8 mouse cellular contexts compared by ENCODE assay signal in the genomic region with DNA sequence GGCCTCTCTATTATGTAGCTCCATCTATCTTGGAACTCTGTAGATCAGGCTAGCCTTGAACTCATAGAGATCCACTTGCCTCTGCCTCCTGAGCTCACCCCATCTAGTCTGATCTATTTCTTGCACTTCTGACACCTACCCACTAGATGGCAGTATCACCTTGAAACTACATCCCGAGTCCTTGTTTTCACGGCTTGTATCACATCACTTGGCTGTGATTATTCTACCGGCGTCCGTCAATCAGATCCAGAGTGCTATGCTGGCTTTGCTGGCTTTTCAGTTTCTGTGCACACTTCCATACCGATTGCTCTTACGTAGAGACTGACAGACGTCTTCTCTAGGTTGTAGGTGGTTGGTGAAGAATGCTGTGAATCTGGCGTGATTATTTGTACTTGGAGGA. TPM values are rescaled to one million over a fixed set of nuclear protein-coding genes. Genes with fewer than 3 reads are reported as not detected.
DNase-seq lines count a peak whose midpoint lies in the region; ATAC-seq lines count a peak whose summit lies in the region.

No protein-coding gene starts in this region.

- WGBS in forebrain, embryonic 16.5 days, result 59% methylated on average over 9 of the region's 9 CpGs

- peak; percentile 19 to 83 for DNase-seq in adrenal gland, adult (ENCODE audit: inconsistent age in 2 of 2, low spot score in 1 of 2)
- DNase-seq in adrenal gland, postnatal 25 days, result no peak
- peak; percentile 66 for DNase-seq in layer of hippocampus, adult 11-12 months (ENCODE audit: low spot score)
- DNase-seq in layer of hippocampus, postnatal 25 days (ENCODE audit: extremely low spot score in 1 of 2, low spot score in 1 of 2), result no peak
- peak; percentile 56 for DNase-seq in WW6 (ENCODE audit: low read depth, low spot score)
- peak; percentile 50 for DNase-seq in lung, postnatal 25 days (ENCODE audit: low spot score)
- DNase-seq in gastrocnemius, postnatal 36 days, result no peak

- H3K9ac ChIP-seq in forebrain, embryonic 16.5 days (replicated peaks; ENCODE audit: low read depth, low read length), result no peak overlapping the region

- H3K4me2 ChIP-seq in forebrain, embryonic 16.5 days (ENCODE audit: low read length), result no peak overlapping the region

- H3K27me3 ChIP-seq in forebrain, embryonic 16.5 days (replicated peaks; ENCODE audit: control insufficient read depth, insufficient read depth, low read length), result no peaks in the 10 kb centered on the region

- no peak overlapping the region for H3K27ac ChIP-seq in forebrain, embryonic 16.5 days (ENCODE audit: low read length)

- ATAC-seq in forebrain, embryonic 16.5 days, result peak; percentile 60; the same call in 1 of the 2 replicates

- intact Hi-C loops in gastrocnemius, postnatal 36 days (cut with DNase I), result loop anchor here (10.0 kb wide), 1 partner anchor 208 kb away; no protein-coding TSS in a partner anchor

- H3K36me3 ChIP-seq in forebrain, embryonic 16.5 days (ENCODE audit: control insufficient read depth, insufficient read depth), result no peaks in the 10 kb centered on the region

- peaks cover 13% of the 10 kb centered on the region for H3K4me1 ChIP-seq in forebrain, embryonic 16.5 days (replicated peaks; ENCODE audit: control insufficient read depth, insufficient read depth, low read length)

- H3K9me3 ChIP-seq in forebrain, embryonic 16.5 days (ENCODE audit: control insufficient read depth, low read length), result no peaks in the 10 kb centered on the region

- no peak overlapping the region for H3K4me3 ChIP-seq in forebrain, embryonic 16.5 days (replicated peaks; ENCODE audit: low read length)

RNA-seq across cellular contexts. Expression of gene Mthfd1, which starts 11.8 kb away (rescaled TPM):
- 54.7 and 64.6 TPM in 2 replicates for total RNA-seq in adrenal gland, postnatal 25 days (2021)
- total RNA-seq in layer of hippocampus, postnatal 25 days (2021), result 10 to 100 TPM; 41.1 to 44.9 TPM
- polyA plus RNA-seq in forebrain, embryonic 16.5 days (2015; fragmentation: Nextera tagmentation; extraction: Ambion mirVana), result 47.8 and 51.0 TPM in 2 replicates
- 10 to 100 TPM; 28.8 to 34.5 TPM for total RNA-seq in gastrocnemius, postnatal 36 days (2021)

RNA-seq across cellular contexts. Expression of gene Tex21, which starts 20.3 kb away (rescaled TPM):
- total RNA-seq in adrenal gland, postnatal 25 days (2021), result not detected in 2 replicates
- total RNA-seq in layer of hippocampus, postnatal 25 days (2021), result not detected
- not detected in 2 replicates for polyA plus RNA-seq in forebrain, embryonic 16.5 days (2015; fragmentation: Nextera tagmentation; extraction: Ambion mirVana)
- total RNA-seq in gastrocnemius, postnatal 36 days (2021), result not detected

RNA-seq across cellular contexts. Expression of gene Akap5, which starts 57.8 kb away (rescaled TPM):
- 0.81 and 1.1 TPM in 2 replicates for total RNA-seq in adrenal gland, postnatal 25 days (2021)
- total RNA-seq in layer of hippocampus, postnatal 25 days (2021), result 10 to 100 TPM; 58.6 to 66.5 TPM
- 8.2 and 10.3 TPM in 2 replicates for polyA plus RNA-seq in forebrain, embryonic 16.5 days (2015; fragmentation: Nextera tagmentation; extraction: Ambion mirVana)
- total RNA-seq in gastrocnemius, postnatal 36 days (2021), result under 1 TPM; 0.22 to 0.84 TPM

Comparison
In these comparisons a context has a peak if more than half of its experiments do, and no peak if none do; other contexts are left out.
1. DNase-seq: peak in adrenal gland, adult (2 of 2), layer of hippocampus, adult 11-12 months (single experiment), WW6 (single experiment) and lung, postnatal 25 days (single experiment); none in adrenal gland, postnatal 25 days (single experiment), layer of hippocampus, postnatal 25 days (0 of 2) and gastrocnemius, postnatal 36 days (0 of 2).
2. RNA of gene Akap5, which starts 57.8 kb away (total RNA-seq): 58.6 to 66.5 TPM in layer of hippocampus, postnatal 25 days; 0.81 to 1.1 TPM in adrenal gland, postnatal 25 days and 0.22 to 0.84 TPM in gastrocnemius, postnatal 36 days; every median in the first group is over 10 times any median in the second.